Mouse (Mus musculus) right cerebral cortex, postnatal 14 days (tissue): ENCODE measurements around the gene Mtg2.

ENCODE experiments used
- DNase-seq: peaks from one replicate; pipeline ENCODE4 v3.0.0; 2022

The Mtg2 gene

GRCm38 (mm10) chr2:180070481-180071453 lies at the start of gene Mtg2:
Mtg2 (plus strand) TSS chr2:180070588.
- peak; percentile 96 for DNase-seq

DNA sequence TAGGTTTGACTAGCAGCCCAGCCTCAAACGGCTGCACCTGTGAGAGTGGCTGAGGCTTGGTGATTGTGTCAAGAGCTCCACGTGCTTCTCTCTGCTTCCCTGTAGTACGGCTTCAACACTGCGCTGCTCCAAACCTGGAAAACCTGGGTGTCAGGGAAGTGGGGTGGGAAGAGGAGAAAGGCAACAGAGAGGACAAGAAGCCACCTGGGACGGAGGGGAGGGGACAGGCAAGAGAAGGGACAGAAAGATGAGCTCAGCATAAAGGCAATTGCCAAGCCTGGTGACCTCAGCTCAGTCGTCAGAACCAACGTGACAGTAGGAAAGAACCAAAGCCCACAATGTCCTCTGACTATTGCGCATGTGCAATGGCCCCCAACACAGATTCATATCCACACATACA lies 49.5 kb upstream of the Mtg2 start:
- DNase-seq: no peak

- DNase-seq: no peak
These were observed 47.6 kb upstream of the Mtg2 start for GRCm38 (mm10) chr2:180022751-180023150.

- DNase-seq: peak; percentile 97
These were observed 45.8 kb upstream of the Mtg2 start, which contains the start of gene Lsm14b for GRCm38 (mm10) chr2:180024401-180025098. Lsm14b (plus strand) TSS chr2:180024987.

GRCm38 (mm10) chr2:180025135-180025860 lies 45.1 kb upstream of the Mtg2 start:
- DNase-seq: peak; percentile 50

DNA sequence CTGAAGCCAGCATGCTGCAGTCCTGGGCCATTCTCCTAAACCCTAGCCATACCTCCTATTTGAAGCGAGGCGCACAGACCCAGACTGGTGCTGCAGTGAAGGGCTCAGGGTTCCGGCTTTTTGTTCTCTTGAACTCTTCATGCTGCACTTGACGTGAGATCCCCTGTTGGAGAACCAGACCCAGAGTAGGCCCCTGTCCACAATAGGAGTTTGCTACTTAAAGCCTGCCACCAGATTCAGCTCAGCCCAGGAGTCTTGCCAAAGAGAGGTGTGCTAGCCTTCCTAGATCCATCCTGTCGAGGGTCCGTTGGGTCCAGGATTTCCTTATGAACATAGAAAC lies 44.6 kb upstream of the Mtg2 start:
- DNase-seq: no peak

GRCm38 (mm10) chr2:180027768-180028167 lies 42.6 kb upstream of the Mtg2 start:
- no peak for DNase-seq

- no peak for DNase-seq
These were observed 39.1 kb upstream of the Mtg2 start for GRCm38 (mm10) chr2:180031270-180031669.

DNA sequence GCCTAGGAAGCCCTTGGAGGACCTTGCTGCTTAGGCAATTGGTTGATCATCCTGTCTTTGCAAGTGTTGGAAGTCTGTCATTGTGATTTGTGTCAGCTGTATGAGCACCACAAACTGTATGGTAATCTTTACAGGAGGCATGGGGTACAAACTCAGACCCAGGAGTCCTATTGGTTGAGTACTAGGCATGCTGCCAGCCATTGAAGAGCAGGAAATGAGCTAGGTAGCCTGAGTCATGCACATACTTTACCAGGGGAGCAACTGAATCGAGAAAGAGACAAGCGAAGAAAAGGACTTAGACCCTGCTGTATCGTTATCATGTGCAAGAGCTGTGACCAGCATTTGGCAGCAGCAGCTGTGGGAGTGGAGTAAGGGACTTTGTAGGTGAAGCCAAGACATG lies 37.5 kb upstream of the Mtg2 start:
- no peak for DNase-seq

GRCm38 (mm10) chr2:180033956-180034355 lies 36.4 kb upstream of the Mtg2 start:
- DNase-seq: no peak

DNA sequence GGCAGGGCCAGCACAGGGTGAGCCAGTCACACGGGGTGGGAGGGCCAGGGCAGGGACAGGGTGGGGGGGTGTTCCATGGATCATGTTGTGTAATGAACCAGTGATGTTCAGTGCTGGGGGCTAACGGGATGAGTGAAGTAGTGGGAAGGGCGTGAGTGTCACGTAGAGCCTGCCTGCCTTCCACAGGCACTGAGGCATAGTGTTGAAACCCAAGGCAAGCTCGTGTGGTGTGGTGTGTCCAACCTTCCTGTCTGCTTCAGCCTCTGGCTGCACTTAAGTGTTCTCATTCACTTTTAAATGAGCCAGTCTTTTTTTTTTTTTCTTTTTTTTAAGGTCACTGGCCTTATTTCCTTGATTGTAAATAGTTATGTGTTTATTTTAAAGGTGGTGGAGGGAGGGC lies 35.6 kb upstream of the Mtg2 start:
- no peak for DNase-seq

- DNase-seq: no peak
These were observed 30.0 kb upstream of the Mtg2 start for GRCm38 (mm10) chr2:180040406-180040805.

DNA sequence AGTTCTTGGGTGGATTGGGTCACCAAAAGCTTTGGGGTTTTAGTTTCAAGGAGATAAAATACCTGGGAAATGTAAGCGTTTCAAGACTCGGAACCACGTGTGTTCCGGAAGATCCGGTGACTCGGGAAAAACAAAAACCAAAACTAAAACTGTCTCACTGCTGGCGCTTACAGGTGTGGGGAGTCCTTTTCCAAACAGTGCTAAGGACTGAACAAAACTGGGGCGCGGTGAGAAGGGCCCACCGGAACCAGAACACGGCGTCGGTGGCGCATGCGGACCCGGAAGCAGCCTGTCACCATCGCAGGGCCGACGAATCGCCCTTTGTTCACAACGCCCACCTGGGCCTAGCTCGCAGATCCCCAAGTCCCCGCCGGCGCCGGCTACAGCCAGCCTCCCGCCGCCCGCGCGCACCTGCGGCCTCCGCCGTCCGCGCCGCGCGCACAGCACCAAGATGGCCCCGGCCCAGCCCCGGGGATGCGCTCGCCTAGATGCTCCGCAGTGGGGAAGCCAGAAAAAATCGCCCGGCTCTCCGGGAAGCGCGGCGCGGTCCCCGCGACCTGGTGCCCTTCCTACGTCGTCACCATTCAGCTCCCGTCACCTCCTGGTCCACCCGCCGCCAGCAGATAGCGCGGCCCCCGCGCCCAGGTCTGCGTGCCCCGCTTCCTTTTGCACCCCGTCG lies 28.7 kb upstream of the Mtg2 start:
- peak; percentile 53 for DNase-seq

GRCm38 (mm10) chr2:180042256-180042857 lies 28.0 kb upstream of the Mtg2 start, which contains the start of the genes Psma7 and Ss18l1:
Psma7 (minus strand) TSS chr2:180042433.
Ss18l1 (plus strand) TSS chr2:180042509.
- peak; percentile 93 for DNase-seq

- DNase-seq: peak; percentile 84
These were observed 27.4 kb upstream of the Mtg2 start for GRCm38 (mm10) chr2:180042858-180043515.

DNA sequence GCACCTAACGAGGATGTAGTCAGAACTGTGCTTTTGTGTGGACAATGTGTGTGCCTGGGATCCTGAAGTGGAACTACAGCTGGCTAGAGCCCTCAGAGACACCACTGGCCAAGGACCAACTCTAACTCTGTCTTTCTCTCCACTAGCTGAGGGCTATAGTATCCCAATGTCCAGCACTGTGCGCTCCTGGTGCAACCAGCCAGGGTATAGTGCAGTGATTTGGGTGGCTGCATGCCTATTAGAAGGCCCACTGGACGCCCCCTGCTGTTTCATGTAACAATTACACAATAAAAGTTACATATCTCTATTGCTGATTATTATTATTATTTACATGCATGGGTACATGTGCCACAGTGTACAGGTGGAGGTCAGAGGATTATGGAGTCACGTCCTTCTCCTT lies 25.1 kb upstream of the Mtg2 start:
- no peak for DNase-seq

GRCm38 (mm10) chr2:180047580-180047979 lies 22.8 kb upstream of the Mtg2 start:
- DNase-seq: no peak

DNA sequence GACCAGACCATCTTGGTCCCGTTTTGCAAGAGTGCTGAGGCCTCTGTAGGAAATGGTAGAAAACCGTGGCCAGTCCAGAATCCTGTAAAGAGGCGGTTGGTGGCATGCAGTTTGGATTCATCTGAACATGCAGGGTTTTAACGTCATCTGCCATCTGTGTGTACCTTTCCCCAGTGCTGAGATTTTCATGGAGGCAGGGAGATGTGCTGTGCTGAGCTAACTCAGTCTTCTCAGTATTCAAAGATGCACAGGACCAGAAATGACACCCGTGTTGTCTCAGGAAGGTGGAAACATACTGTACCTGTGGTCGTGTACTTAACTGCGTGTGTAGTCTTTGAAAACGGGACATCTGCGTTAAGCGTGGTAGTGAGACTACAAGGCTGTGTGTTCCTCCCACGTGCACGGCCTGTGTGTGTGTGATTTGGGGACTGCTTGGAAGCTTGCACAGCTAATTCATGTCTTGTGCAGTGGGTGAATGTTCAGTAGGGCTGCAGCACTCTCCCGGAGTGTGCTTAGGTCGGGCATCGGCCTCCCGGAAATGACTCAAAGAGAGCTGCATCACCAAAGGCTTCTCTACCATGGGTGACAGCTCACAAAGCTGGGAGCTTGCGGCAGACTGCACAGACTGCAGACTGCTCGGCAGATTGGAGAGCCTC lies 22.3 kb upstream of the Mtg2 start:
- no peak for DNase-seq

GRCm38 (mm10) chr2:180050986-180051385 lies 19.4 kb upstream of the Mtg2 start:
- peak; percentile 89 for DNase-seq

GRCm38 (mm10) chr2:180051986-180052733 lies 18.2 kb upstream of the Mtg2 start:
- DNase-seq: no peak
